Mouse (Mus musculus) liver, adult 2 months (tissue): Measurements from ENCODE around the gene Lpar5. TPM values are rescaled to one million over a fixed set of nuclear protein-coding genes. Genes with fewer than 3 reads are reported as not detected.

ENCODE experiments used
- DNase-seq: peaks from one replicate; pipeline ENCODE4 v3.0.0-alpha.2; 2011; ENCODE audit warnings: low read depth, low spot score; ENCODE audit errors: extremely low read depth
- H3K27ac ChIP-seq: fragments of 200-500 bp; replicated peaks from 2 replicates; pipeline ENCODE4 v1.5.1; 2012; ENCODE audit warnings: low read depth, mild to moderate bottlenecking, control low read depth, inconsistent platforms, low read length; ENCODE audit not compliant: insufficient read depth
- H3K27me3 ChIP-seq: fragments of 200-500 bp; 2 replicates; pipeline ENCODE4 v1.6.1; 2012; ENCODE audit warnings: mild to moderate bottlenecking, moderate library complexity, low read length, inconsistent platforms; ENCODE audit not compliant: control insufficient read depth, insufficient read depth
- H3K36me3 ChIP-seq: fragments of 200-500 bp; 2 replicates; pipeline ENCODE4 v1.6.1; 2012; ENCODE audit warnings: low read length, inconsistent platforms; ENCODE audit not compliant: control insufficient read depth, insufficient read depth
- H3K4me1 ChIP-seq: fragments of 200-500 bp; 2 replicates; pipeline ENCODE4 v1.6.1; 2011; ENCODE audit warnings: low read length; ENCODE audit not compliant: control insufficient read depth, insufficient read depth
- H3K4me3 ChIP-seq: fragments of 200-500 bp; 2 replicates; pipeline ENCODE4 v1.5.1; 2011; ENCODE audit warnings: low read depth, mild to moderate bottlenecking, control low read depth, low read length, moderate library complexity; ENCODE audit not compliant: insufficient read depth
- H3K79me2 ChIP-seq: fragments of 200-500 bp; 2 replicates; pipeline ENCODE4 v1.6.1; 2012; ENCODE audit warnings: inconsistent platforms, mild to moderate bottlenecking, low read length, moderate library complexity; ENCODE audit not compliant: control insufficient read depth, insufficient read depth
- H3K9ac ChIP-seq: fragments of 200-500 bp; 2 replicates; pipeline ENCODE4 v1.6.1; 2012; ENCODE audit warnings: low read depth, mild to moderate bottlenecking, control low read depth, inconsistent platforms, low read length
- CTCF ChIP-seq: fragments of 200-500 bp; IDR thresholded peaks from 2 replicates; pipeline ENCODE4 v1.5.1; 2011; ENCODE audit warnings: low read depth, low read length, control low read depth
- POLR2A ChIP-seq: fragments of 200-500 bp; IDR thresholded peaks from 2 replicates; pipeline ENCODE4 v1.6.1; 2011; ENCODE audit warnings: low read length, control low read depth; ENCODE audit not compliant: insufficient read depth; ENCODE audit errors: extremely low read depth
- WGBS: fragments of 180-500 bp; shearing (Covaris S2); methylation state at CpG from one replicate; pipeline ENCODE4 v1.1.7; 2018; 5-methylcytosine and 5-hydroxymethylcytosine counted together
- polyA plus RNA-seq: library from polyadenylated mRNA; depleted of rRNA; stranded (reverse); fragments of >200 nt; gene quantifications from 2 replicates; pipeline ENCODE4 v1.2.3, GENCODE M21; 2012
- total RNA-seq: library from RNA; depleted of rRNA; stranded (reverse); fragments of >200 nt; gene quantifications from 2 replicates; pipeline ENCODE4 v1.2.3, GENCODE M21; 2014

The Lpar5 gene
- total and polyA plus RNA-seq, 2 experiments: 1.2 TPM; not detected in 1

DNA sequence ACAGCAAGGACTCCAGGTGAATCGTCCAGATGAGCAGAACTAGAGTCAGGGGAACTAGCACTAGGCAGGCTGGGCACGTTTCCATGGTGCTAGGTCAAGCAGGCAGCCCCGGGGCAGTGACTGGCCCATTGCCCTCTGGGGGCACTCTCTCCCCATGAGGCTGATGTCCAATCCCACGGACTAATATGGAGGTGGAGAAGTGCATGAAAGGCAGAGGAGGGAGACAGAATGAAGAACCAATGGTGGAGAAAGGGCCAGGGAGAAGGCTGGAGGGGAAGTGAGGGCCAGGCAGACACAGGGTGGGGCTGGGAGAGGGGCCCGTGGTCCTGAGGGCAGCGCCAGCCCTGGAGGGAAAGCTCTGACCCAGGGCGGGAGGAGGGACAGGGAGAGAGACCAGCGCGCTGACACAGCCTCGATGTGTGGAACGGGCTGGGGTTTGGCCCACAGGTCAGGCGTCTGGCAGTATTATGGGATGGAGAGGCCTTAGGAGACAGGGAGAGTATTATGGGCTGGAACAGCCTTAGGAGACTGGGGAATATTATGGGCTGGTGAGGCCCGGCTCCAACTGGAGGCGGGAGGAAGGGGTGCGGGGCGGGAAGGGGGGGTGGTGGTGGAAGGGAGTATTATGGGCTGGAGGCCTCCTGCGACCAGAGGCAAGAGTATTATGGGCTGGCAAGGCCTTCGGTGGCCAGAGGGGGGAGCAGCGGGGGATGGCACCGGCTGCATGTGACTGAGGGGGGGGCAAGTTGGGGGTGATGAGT is 21.0 kb downstream of the Lpar5 start:
- H3K36me3 ChIP-seq: no peaks in the 10 kb centered on the region
- no peaks in the 10 kb centered on the region for H3K79me2 ChIP-seq
- peak overlapping the region; percentile 96 for H3K27ac ChIP-seq
- peak; percentile 81 for DNase-seq
- TF ChIP-seq POLR2A: peak; percentile 53; the same call in 1 of the 2 replicates
- TF ChIP-seq CTCF: no peak; the same call in 1 of the 2 replicates
- H3K4me1 ChIP-seq: peaks cover 21% of the 10 kb centered on the region
- 1% methylated on average over 20 of the region's 20 CpGs for WGBS
- H3K4me3 ChIP-seq: peak overlapping the region; percentile 35; the same call in 1 of the 2 replicates
- peak overlapping the region; percentile 78 for H3K9ac ChIP-seq
- H3K27me3 ChIP-seq: no peaks in the 10 kb centered on the region

DNA sequence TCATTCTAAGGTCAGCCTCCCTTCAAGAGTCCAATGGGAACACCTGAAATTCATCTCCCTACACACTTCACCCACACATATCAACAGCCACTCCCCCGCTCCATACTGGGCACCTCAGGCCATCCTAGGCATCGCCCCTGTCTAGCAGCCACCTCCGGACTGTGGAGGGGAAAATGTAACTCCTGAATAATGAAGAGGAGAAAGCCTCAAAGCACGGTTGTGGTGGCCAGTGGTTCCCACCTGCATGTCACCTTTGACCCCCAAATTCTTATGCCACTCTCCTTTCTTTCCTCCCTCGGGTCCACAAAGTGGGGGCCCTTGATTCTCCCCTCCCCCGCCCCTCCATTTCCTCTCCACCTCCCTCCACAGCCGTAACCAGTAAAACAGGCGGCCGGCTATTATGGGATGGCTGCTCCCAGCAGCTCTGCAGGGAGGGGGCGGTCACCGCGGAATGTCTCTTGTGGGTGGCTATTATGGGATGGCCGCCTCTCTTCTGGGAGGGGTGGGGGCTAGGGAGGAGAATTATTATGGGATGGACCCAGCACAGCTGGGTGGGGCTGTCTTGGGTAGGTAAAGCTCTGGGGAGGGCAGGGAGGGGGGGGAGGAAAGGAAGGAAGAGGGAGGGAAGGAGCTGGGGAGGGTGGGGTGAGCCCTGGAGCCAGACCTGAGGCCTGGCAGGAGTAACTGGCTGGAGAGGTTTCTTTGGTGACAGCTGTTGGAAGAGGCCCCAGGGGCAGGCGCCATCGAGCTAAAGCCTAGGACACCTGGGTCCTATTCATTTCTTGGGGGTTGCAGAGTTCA is 22.0 kb downstream of the Lpar5 start:
- DNase-seq: no peak
- H3K9ac ChIP-seq: peak overlapping the region; percentile 51
- H3K4me3 ChIP-seq: peak overlapping the region; percentile 34; the same call in 1 of the 2 replicates
- no peak for TF ChIP-seq POLR2A
- TF ChIP-seq CTCF: no peak
- WGBS: 36% methylated on average over 15 of the region's 15 CpGs
- H3K4me1 ChIP-seq: peaks cover 16% of the 10 kb centered on the region
- H3K27ac ChIP-seq: peak overlapping the region; percentile 62
- no peaks in the 10 kb centered on the region for H3K36me3 ChIP-seq
- H3K79me2 ChIP-seq: no peaks in the 10 kb centered on the region
- H3K27me3 ChIP-seq: no peaks in the 10 kb centered on the region

DNA sequence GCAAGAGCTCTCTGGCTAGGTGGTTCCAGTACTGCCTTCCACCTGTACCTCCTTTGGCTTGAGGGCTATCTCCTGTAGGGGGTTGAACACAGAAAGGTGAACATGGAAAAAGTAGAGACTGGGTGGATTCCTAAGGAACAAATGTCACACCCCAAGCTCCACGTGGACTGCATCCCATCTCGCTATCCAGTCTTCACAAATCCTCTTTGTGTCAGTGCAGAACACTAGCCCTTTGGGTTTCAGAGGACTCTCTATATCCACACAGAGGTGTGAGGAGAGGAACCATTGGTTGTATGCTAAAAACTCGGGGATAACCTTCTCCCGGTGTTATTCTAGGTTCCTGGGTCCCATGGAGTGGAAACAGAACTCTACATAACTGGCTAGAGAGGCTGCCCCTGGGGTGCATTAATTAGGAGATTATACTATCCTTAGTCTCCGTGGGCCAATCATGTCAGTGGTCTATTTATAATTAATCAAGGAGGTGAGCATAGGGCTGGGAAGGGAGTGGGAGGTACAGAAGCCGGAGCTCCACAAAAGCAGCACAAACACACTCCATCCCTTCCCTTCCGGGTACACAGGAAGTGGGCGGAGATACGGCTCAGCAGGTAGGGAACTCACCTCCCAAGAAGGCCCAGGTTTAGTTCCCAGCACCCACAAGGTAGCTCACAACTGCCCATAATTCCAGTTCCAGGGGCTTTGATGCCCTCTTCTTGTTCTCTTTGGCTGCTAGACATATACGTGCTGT is 22.8 kb downstream of the Lpar5 start:
- no peak for DNase-seq
- Histone ChIP-seq H3K4me1 (peaks cover 16% of the 10 kb centered on the region), H3K4me3 (no peak overlapping the region), H3K27me3 (no peaks in the 10 kb centered on the region), H3K9ac (no peak overlapping the region), H3K79me2 (no peaks in the 10 kb centered on the region), H3K27ac (0 out of 2 replicates have a peak overlapping the region, but pooled peaks have one; percentile 10), H3K36me3 (no peaks in the 10 kb centered on the region)
- whole genome bisulfite sequencing: 81% methylated on average over 10 of the region's 10 CpGs
- TF ChIP-seq POLR2A (no peak), CTCF (no peak)

GRCm38 (mm10) chr6:125092372-125092771 is 24.7 kb downstream of the Lpar5 start:
- H3K27me3 ChIP-seq: no peaks in the 10 kb centered on the region
- TF ChIP-seq CTCF: no peak
- TF ChIP-seq POLR2A: no peak
- no peaks in the 10 kb centered on the region for H3K36me3 ChIP-seq
- H3K9ac ChIP-seq: no peak overlapping the region
- no peak overlapping the region for H3K27ac ChIP-seq
- no peak for DNase-seq
- peaks cover 10% of the 10 kb centered on the region; the same call in 1 of the 2 replicates for H3K79me2 ChIP-seq
- WGBS: 73% methylated on average over 5 of the region's 5 CpGs
- no peak overlapping the region for H3K4me3 ChIP-seq
- peaks cover 16% of the 10 kb centered on the region for H3K4me1 ChIP-seq

GRCm38 (mm10) chr6:125094843-125095242 is 27.1 kb downstream of the Lpar5 start:
- peaks cover 14% of the 10 kb centered on the region for H3K4me1 ChIP-seq
- H3K79me2 ChIP-seq: peaks cover 15% of the 10 kb centered on the region; the same call in 1 of the 2 replicates
- H3K27ac ChIP-seq: no peak overlapping the region
- no peak overlapping the region for H3K4me3 ChIP-seq
- whole genome bisulfite sequencing: 61% methylated on average over 3 of the region's 3 CpGs
- no peaks in the 10 kb centered on the region for H3K36me3 ChIP-seq
- no peaks in the 10 kb centered on the region for H3K27me3 ChIP-seq
- TF ChIP-seq CTCF (no peak), POLR2A (no peak)
- DNase-seq: no peak
- H3K9ac ChIP-seq: no peak overlapping the region
